Mouse (Mus musculus): ENCODE measurements around the gene Tmem35b. TPM values are rescaled to one million over a fixed set of nuclear protein-coding genes. Genes with fewer than 3 reads are reported as not detected.

The Tmem35b gene
- polyA plus RNA-seq, 1 experiment from 2014 or later, result 10.8 TPM

- no peaks in the 10 kb centered on the region for H3K4me1 ChIP-seq (ENCODE audit: control insufficient read depth, insufficient read depth, low read length)
- no peaks in the 10 kb centered on the region for H3K27me3 ChIP-seq (ENCODE audit: control insufficient read depth, insufficient read depth, low read length)
- 38% methylated on average over 1 of the region's 1 CpGs for WGBS
- no peaks in the 10 kb centered on the region for H3K36me3 ChIP-seq (ENCODE audit: control insufficient read depth, insufficient read depth, low read length)
- H3K27ac ChIP-seq (replicated peaks; ENCODE audit: low read depth, low read length), result no peak overlapping the region
- ATAC-seq (ENCODE audit: insufficient number of reproducible peaks, low FRiP score, low TSS enrichment, low read depth) (no peak), DNase-seq (ENCODE audit: low spot score) (no peak)
- H3K9me3 ChIP-seq (ENCODE audit: control insufficient read depth, low read length), result no peaks in the 10 kb centered on the region
- H3K9ac ChIP-seq (ENCODE audit: low read length), result no peak overlapping the region
- no peak overlapping the region for H3K4me3 ChIP-seq (ENCODE audit: low read depth, low read length)
- no peak overlapping the region for H3K4me2 ChIP-seq (ENCODE audit: low read depth, severe bottlenecking)
Observed at GRCm38 (mm10) chr4:127153345-127153744, 29.9 kb downstream of the Tmem35b start.

GRCm38 (mm10) chr4:127155757-127156156 lies 32.3 kb downstream of the Tmem35b start:
- no peak for DNase-seq (ENCODE audit: low spot score)
- Histone ChIP-seq H3K27ac (replicated peaks; ENCODE audit: low read depth, low read length) (no peak overlapping the region), H3K27me3 (ENCODE audit: control insufficient read depth, insufficient read depth, low read length) (no peaks in the 10 kb centered on the region), H3K36me3 (ENCODE audit: control insufficient read depth, insufficient read depth, low read length) (no peaks in the 10 kb centered on the region), H3K4me1 (ENCODE audit: control insufficient read depth, insufficient read depth, low read length) (no peaks in the 10 kb centered on the region), H3K9ac (ENCODE audit: low read length) (no peak overlapping the region), H3K4me2 (ENCODE audit: low read depth, severe bottlenecking) (no peak overlapping the region), H3K9me3 (ENCODE audit: control insufficient read depth, low read length) (no peaks in the 10 kb centered on the region), H3K4me3 (ENCODE audit: low read depth, low read length) (no peak overlapping the region)
- no peak for ATAC-seq (ENCODE audit: insufficient number of reproducible peaks, low FRiP score, low TSS enrichment, low read depth)
- 63% methylated on average over 5 of the region's 5 CpGs for WGBS

- no peak for DNase-seq (ENCODE audit: low spot score)
- ATAC-seq (ENCODE audit: insufficient number of reproducible peaks, low FRiP score, low TSS enrichment, low read depth), result no peak
- 83% methylated on average over 4 of the region's 4 CpGs for WGBS
- no peak overlapping the region for H3K27ac ChIP-seq (replicated peaks; ENCODE audit: low read depth, low read length)
- no peak overlapping the region for H3K4me2 ChIP-seq (ENCODE audit: low read depth, severe bottlenecking)
- H3K4me3 ChIP-seq (ENCODE audit: low read depth, low read length), result no peak overlapping the region
- no peaks in the 10 kb centered on the region for H3K36me3 ChIP-seq (ENCODE audit: control insufficient read depth, insufficient read depth, low read length)
- no peak overlapping the region for H3K9ac ChIP-seq (ENCODE audit: low read length)
- no peaks in the 10 kb centered on the region for H3K4me1 ChIP-seq (ENCODE audit: control insufficient read depth, insufficient read depth, low read length)
- no peaks in the 10 kb centered on the region for H3K9me3 ChIP-seq (ENCODE audit: control insufficient read depth, low read length)
- H3K27me3 ChIP-seq (ENCODE audit: control insufficient read depth, insufficient read depth, low read length), result no peaks in the 10 kb centered on the region
Observed at GRCm38 (mm10) chr4:127157746-127158145, 34.3 kb downstream of the Tmem35b start.

- Histone ChIP-seq H3K9ac (ENCODE audit: low read length) (no peak overlapping the region), H3K36me3 (ENCODE audit: control insufficient read depth, insufficient read depth, low read length) (no peaks in the 10 kb centered on the region), H3K4me1 (ENCODE audit: control insufficient read depth, insufficient read depth, low read length) (peaks cover 6% of the 10 kb centered on the region; the same call in 1 of the 2 replicates), H3K9me3 (ENCODE audit: control insufficient read depth, low read length) (no peaks in the 10 kb centered on the region), H3K27ac (replicated peaks; ENCODE audit: low read depth, low read length) (no peak overlapping the region), H3K4me3 (ENCODE audit: low read depth, low read length) (no peak overlapping the region), H3K4me2 (ENCODE audit: low read depth, severe bottlenecking) (no peak overlapping the region), H3K27me3 (ENCODE audit: control insufficient read depth, insufficient read depth, low read length) (peaks cover 21% of the 10 kb centered on the region)
- ATAC-seq (ENCODE audit: insufficient number of reproducible peaks, low FRiP score, low TSS enrichment, low read depth) (no peak), DNase-seq (ENCODE audit: low spot score) (no peak)
- 65% methylated on average over 8 of the region's 8 CpGs for WGBS
Observed at GRCm38 (mm10) chr4:127163926-127164325, 40.4 kb downstream of the Tmem35b start.

- ATAC-seq (ENCODE audit: insufficient number of reproducible peaks, low FRiP score, low TSS enrichment, low read depth) (no peak), DNase-seq (ENCODE audit: low spot score) (no peak)
- H3K4me2 ChIP-seq (ENCODE audit: low read depth, severe bottlenecking), result no peak overlapping the region
- peaks cover 9% of the 10 kb centered on the region for H3K4me1 ChIP-seq (ENCODE audit: control insufficient read depth, insufficient read depth, low read length)
- H3K27me3 ChIP-seq (ENCODE audit: control insufficient read depth, insufficient read depth, low read length), result peaks cover 47% of the 10 kb centered on the region
- H3K4me3 ChIP-seq (ENCODE audit: low read depth, low read length), result no peak overlapping the region
- H3K36me3 ChIP-seq (ENCODE audit: control insufficient read depth, insufficient read depth, low read length), result no peaks in the 10 kb centered on the region
- 74% methylated on average over 5 of the region's 5 CpGs for WGBS
- H3K9me3 ChIP-seq (ENCODE audit: control insufficient read depth, low read length), result no peaks in the 10 kb centered on the region
- no peak overlapping the region for H3K27ac ChIP-seq (replicated peaks; ENCODE audit: low read depth, low read length)
- no peak overlapping the region for H3K9ac ChIP-seq (ENCODE audit: low read length)
Observed at GRCm38 (mm10) chr4:127167096-127167495, 43.6 kb downstream of the Tmem35b start.

GRCm38 (mm10) chr4:127167731-127168130 lies 44.2 kb downstream of the Tmem35b start:
- DNase-seq (ENCODE audit: low spot score) (no peak), ATAC-seq (ENCODE audit: insufficient number of reproducible peaks, low FRiP score, low TSS enrichment, low read depth) (no peak)
- no peaks in the 10 kb centered on the region for H3K36me3 ChIP-seq (ENCODE audit: control insufficient read depth, insufficient read depth, low read length)
- no peak overlapping the region for H3K9ac ChIP-seq (ENCODE audit: low read length)
- H3K27me3 ChIP-seq (ENCODE audit: control insufficient read depth, insufficient read depth, low read length), result peaks cover 47% of the 10 kb centered on the region
- peak overlapping the region; percentile 65; the same call in 1 of the 2 replicates for H3K4me3 ChIP-seq (ENCODE audit: low read depth, low read length)
- H3K9me3 ChIP-seq (ENCODE audit: control insufficient read depth, low read length), result no peaks in the 10 kb centered on the region
- peaks cover 9% of the 10 kb centered on the region for H3K4me1 ChIP-seq (ENCODE audit: control insufficient read depth, insufficient read depth, low read length)
- WGBS, result 17% methylated on average over 8 of the region's 8 CpGs
- no peak overlapping the region for H3K27ac ChIP-seq (replicated peaks; ENCODE audit: low read depth, low read length)
- no peak overlapping the region for H3K4me2 ChIP-seq (ENCODE audit: low read depth, severe bottlenecking)

GRCm38 (mm10) chr4:127168211-127168913 lies 44.9 kb downstream of the Tmem35b start:
- DNase-seq (ENCODE audit: low spot score) (peak; percentile 64), ATAC-seq (ENCODE audit: insufficient number of reproducible peaks, low FRiP score, low TSS enrichment, low read depth) (peak; percentile 63; the same call in 1 of the 2 replicates)
- Histone ChIP-seq H3K4me1 (ENCODE audit: control insufficient read depth, insufficient read depth, low read length) (peaks cover 9% of the 10 kb centered on the region), H3K9me3 (ENCODE audit: control insufficient read depth, low read length) (no peaks in the 10 kb centered on the region), H3K27me3 (ENCODE audit: control insufficient read depth, insufficient read depth, low read length) (peaks cover 47% of the 10 kb centered on the region), H3K27ac (replicated peaks; ENCODE audit: low read depth, low read length) (no peak overlapping the region), H3K36me3 (ENCODE audit: control insufficient read depth, insufficient read depth, low read length) (no peaks in the 10 kb centered on the region), H3K4me3 (ENCODE audit: low read depth, low read length) (peak overlapping the region; percentile 65), H3K9ac (ENCODE audit: low read length) (no peak overlapping the region), H3K4me2 (ENCODE audit: low read depth, severe bottlenecking) (peak overlapping the region; percentile 100)
- WGBS, result under 1% methylated on average over 38 of the region's 39 CpGs

- ATAC-seq (ENCODE audit: insufficient number of reproducible peaks, low FRiP score, low TSS enrichment, low read depth) (peak; percentile 25; the same call in 1 of the 2 replicates), DNase-seq (ENCODE audit: low spot score) (no peak)
- 0% methylated on average over 34 of the region's 67 CpGs for WGBS
- peak within 1 kb of the TSS; percentile 100 for H3K4me2 ChIP-seq (ENCODE audit: low read depth, severe bottlenecking)
- no peaks in the 10 kb centered on the region for H3K36me3 ChIP-seq (ENCODE audit: control insufficient read depth, insufficient read depth, low read length)
- peaks cover 9% of the 10 kb centered on the region for H3K4me1 ChIP-seq (ENCODE audit: control insufficient read depth, insufficient read depth, low read length)
- peak within 1 kb of the TSS; percentile 45; the same call in 1 of the 2 replicates for H3K9ac ChIP-seq (ENCODE audit: low read length)
- no peak within 1 kb of the TSS for H3K27ac ChIP-seq (replicated peaks; ENCODE audit: low read depth, low read length)
- H3K4me3 ChIP-seq (ENCODE audit: low read depth, low read length), result peak within 1 kb of the TSS; percentile 65
- peaks cover 47% of the 10 kb centered on the region for H3K27me3 ChIP-seq (ENCODE audit: control insufficient read depth, insufficient read depth, low read length)
- no peaks in the 10 kb centered on the region for H3K9me3 ChIP-seq (ENCODE audit: control insufficient read depth, low read length)
Observed at GRCm38 (mm10) chr4:127168914-127169345, 45.4 kb downstream of the Tmem35b start, which contains the start of gene Dlgap3. Dlgap3 (plus strand) TSS chr4:127169204.
